Mouse (Mus musculus): ENCODE results near the gene Ccdc159.

The Ccdc159 gene

DNA sequence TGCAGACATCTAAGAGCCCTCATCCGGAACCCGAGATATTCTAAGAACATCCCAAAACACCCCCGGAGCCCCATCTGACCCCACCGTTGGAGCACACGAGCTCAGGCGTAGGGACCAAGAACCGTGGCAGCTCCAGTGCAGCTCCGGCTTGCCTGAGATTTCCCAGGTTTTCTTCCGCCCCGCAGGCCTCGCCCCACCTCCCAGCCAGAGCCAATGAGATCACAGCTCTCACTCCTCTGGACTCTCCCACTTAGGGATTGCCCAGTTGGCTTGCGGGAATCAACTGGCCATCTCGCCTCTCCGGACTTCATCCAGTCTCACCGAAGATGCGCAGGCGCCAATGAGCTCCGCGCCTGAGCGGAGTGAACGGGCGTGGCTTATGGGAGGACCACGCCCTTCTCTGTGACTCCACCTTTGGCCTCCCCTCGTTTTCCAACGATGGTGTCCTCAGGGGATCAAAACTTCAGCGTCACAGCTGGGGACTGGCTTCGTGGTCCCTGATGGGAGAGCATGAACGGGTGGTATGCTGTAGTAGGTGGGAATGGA lies at the start of gene Ccdc159, which contains the start of gene Tmem205:
Gene Ccdc159, plus strand, starts transcription at position 264 of the 546 bp plus-strand sequence.
Gene Tmem205, minus strand, starts transcription at position 349 of the 546 bp plus-strand sequence.
- DNase-seq (ENCODE audit: low spot score in 2 of 2), result peak; percentile 94 to 96

DNA sequence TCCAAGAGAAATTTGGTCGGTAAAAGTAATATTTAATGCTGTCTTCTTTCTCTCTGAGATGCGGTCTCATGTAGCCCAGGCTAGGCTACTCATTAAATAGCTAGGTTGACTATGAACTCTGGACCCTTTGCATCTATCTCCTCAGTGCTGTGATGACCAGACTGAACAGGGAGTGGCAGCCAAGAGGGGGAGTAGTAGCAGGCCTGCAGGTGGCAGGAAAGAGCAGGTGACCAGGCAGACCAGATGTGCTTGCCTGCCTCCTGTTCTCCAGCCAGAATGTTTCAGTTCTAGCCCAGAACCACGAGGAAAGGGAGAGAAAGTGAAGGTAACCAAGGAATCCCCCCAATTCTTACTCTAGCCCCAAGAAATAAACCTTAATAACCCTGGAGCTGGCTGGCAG lies 38.0 kb upstream of the Ccdc159 start:
- DNase-seq (ENCODE audit: low spot score in 2 of 2), result no peak

DNA sequence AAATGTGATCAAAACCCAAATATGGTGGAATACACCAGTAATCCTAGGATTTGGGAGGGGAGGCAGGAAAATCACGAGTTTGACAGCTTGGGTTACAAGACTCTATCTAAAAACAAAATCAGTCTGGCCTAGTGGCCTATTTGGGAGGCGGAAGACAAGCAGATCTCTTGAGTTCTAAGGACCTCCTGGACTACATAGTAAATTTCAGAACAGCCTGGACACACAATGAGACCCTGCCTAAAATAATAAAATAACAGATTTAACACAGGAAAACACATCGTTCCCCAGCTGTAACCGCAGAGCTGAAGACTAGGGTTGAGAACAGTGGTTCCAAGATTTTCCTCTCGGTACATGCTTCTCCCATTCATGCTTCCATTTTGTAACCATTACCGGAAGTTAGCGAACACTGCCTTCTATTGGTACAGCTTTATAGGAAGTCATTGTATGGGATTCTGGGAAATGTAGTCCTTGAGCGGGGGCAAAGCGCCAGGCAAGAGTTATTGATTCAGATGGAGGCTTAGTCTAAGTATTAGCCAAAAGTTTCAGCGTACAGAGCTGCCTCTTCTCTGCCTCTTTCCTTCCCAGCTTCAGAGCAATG lies 25.9 kb upstream of the Ccdc159 start:
- DNase-seq (ENCODE audit: low spot score in 2 of 2), result peak; percentile 47 to 64

DNA sequence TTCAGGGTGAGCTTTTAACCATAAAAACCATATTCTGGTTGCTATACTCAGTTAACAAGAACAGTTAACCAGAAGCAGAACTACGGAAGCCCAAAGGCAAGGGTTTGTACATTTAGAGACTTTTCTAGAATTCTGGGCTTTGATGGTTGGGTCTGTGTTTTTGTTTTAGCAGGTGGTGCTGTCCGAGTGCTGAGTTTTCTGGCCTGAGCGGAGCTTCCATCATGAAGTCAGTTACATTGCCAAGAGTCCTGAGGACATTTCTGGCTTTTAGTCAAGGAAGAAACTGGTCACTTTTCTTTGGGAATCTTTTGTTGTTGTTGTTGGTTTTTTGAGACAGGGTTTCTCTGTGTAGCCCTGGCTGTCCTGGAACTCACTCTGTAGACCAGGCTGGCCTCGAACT lies 23.2 kb upstream of the Ccdc159 start:
- no peak for DNase-seq (ENCODE audit: low spot score in 2 of 2)

DNA sequence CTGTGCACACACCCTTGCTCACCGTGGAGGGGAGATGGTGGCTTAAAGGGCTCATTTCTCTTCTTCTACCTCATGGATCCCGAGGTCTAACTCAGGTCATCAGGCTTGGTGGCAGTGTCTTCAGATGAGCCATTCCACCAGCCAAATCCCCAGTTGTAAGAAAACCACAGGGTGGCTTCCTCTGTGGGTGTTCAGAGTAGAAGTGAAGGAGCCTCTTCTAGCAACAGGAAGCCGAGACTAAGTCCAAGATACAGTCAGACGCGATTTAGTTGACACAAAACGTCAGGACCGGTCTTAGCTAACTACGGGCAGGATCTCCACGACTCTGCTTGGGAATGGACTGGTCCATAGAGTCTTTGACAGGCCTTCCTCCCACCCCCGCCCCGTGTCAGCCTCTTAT lies 19.1 kb upstream of the Ccdc159 start:
- no peak for DNase-seq (ENCODE audit: low spot score in 2 of 2)

DNA sequence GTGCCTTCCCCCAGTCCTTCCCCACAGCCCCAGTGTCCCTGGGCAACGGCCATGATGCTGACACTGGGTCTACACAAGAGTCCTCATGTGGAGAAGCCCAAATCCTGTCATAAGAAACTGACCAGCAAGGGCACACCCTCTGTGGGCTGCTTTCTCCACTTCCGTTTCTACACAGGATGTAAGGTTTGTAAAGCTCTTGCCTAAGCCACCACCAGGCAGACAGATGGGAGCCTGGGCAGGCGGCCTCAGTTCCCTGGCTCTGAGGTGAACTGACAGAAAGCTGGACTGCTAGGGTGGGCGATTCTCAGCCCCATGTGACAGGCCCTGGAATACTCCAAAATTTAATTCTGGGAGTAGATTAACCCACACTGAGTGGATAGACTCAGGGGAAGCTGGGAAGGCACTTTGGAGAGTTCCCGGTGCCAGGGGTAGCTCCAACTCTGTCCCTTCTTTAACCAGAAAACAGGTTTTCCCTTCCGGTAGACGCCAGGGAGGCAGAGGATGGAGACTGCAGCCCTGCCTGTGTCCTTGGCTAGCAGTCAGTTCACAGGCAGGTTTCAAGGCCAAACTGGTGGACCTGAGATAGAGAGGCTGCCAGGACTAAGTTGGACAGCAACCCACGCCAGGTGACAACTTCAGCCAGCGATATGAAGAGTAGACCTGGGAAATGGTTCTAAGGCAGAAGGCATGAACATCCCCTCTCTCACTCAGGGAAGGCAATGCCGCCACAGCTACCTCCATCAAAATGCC lies 17.6 kb upstream of the Ccdc159 start:
- no peak for DNase-seq (ENCODE audit: low spot score in 2 of 2)

DNA sequence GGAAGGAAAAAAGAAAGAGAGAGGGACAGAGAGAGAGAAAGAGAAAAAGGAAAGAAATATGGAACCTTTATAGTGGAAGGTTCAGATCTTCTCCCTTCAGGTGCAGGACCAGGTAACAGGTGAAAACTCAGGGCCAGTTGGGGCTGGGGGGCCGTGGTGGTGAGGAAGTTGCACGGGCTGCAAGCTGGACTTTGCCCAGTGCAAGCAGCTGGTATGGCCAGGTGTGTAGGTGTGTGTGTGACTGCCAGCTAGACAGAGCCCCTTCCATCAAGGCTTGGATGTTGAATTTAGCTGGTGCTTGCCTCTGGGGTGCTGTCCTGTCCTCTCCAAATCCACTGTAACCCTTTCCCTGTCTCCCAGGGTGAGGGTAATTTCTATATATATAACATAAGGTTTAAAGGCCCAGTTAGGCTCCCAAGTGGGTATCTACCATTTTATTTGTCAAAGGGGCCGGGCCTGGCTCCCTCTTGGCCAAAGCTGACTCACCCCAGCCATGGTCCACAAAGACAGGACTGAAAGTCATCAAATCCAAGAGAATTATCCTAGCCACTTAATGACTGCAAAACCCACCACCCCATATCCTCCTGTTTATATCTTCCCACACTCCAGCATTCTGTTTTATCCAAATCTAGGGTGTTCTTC lies 10.3 kb upstream of the Ccdc159 start:
- no peak for DNase-seq (ENCODE audit: low spot score in 2 of 2)

DNA sequence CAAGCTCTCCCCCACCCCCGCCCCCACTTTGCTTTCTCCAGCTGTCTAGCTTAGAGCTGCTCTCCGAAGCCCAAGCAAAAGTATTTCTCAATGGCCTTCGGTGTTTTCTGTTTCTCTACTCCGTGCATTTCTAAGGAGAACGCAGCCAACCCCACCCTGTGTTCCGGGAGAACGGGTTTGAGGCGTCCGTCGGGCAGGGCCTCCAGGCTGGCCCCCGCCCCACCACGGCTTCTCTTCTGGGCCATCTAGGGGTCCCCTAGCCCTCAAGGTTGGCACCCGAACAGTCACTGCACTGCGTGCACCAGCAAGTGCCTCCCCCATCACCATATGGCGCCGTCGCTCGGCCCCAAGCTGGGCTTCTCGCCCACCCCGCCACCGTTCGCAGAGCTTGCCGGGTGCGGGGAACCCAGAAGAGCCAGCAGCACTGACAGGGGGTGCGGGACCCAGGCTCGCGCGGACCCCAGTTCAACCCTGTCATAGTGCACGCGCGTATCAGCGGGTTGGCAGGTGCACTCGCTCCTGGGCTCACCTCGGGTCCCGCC lies 9.7 kb upstream of the Ccdc159 start:
- DNase-seq (ENCODE audit: low spot score in 2 of 2), result peak; percentile 73 to 81

DNA sequence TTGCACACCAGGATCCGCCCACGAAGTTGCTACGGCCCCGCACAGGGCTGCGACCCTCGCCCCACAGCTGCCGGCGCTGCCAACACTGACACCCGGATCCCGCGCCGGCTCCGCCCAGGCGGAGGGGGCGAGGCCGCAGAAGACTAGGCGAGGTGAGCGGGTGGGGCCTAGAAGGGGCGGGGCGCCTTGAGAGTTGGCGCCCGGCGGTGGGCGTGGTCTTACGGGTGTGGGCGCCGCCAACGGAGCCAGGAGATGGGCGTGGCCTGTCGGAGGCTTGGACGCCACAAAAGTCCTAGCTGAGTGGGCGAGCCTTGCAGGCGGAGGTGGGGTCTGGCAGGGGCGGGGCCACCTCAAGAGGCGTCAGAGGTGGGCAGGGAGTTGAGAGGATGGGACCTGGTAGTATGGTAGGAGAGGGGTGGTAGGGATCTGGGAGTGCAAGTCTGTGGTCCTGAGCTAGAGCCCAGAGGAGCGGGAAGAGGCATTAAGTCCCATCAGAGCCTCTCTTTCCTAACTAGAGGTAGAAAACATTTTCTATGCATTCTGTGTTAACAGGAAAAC lies 9.2 kb upstream of the Ccdc159 start, which contains the start of gene Rab3d:
Gene Rab3d, minus strand, starts transcription at position 158 of the 558 bp plus-strand sequence.
- peak; percentile 88 to 89 for DNase-seq (ENCODE audit: low spot score in 2 of 2)

DNA sequence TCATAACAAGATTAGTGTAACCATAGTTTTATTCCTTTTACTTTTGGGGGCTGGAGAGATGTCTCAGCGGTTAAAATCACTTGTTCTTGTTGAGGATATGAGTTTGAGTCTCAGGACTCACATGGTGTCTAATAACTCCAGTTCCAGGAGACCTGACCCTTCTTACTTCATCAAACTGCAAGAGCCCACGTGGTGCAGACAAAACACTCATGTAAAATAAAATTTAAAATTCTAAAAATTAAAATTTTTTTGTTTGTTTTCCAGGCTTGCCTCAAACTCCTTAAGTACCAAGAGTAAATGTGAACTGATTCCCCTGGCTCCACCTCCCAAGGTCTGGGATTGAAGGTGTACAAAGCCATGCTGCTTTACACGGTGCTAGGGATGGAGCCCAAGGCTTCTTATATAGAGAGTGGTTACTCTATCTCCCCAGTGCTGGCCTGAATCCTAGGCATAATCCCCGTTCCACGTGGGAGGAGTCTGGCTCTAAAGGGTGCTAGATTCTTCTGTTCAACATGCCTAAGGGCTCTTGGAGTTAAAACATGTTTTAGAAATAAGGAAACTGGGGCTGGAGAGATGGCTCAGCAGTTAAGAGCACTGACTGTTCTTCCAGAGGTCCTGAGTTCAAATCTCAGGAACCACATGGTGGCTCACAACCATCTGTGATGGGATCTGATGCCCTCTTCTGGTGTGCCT lies 8.4 kb upstream of the Ccdc159 start:
- DNase-seq (ENCODE audit: low spot score in 2 of 2), result no peak

DNA sequence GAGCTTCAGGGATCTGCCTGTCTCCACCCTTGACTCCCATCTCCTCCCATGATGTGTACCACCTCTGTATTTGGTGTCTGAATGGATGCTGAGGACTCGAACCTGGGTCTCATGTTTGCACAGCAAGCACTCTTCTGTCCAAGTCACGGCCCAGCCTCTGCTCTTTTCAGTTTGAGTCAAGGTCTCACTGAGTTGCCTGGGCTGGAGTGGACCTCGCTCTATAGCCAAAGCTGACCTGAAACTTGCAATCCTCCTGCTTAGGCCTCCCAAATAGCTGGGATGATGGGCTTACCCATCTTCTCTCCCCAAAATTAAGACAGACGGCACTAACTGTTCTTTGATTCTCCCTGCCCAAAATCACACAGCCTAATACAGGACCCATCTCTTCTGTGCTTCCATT lies 4.2 kb upstream of the Ccdc159 start:
- no peak for DNase-seq (ENCODE audit: low spot score in 2 of 2)

DNA sequence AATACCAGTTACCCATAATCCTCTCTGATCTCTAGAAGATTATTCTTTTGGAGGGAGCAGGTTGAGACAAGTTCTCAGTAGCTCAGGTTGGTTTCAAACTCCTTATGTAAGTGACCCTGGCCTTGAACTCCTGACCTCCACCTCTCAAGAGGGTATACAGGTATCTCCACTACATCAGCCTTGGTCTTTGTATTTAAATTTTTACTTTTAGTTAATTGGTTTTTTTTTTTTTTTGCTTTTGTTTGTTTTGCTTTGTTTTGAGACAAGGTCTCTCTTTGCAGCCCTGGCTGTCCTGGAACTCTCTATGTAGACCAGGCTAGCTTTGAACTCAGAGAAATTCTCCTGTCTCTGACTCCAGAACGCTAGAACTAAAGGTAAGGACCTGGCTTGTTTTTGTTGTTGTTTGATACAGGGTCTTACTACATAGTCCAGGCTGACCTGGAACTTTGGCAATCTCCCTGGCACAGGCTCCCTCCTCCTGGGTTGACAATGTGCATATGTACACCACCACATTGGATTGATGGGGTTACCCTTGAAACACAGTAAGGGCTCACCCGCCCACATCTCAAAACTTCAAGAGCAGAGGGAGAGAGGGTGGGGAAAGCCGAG lies 3.7 kb upstream of the Ccdc159 start:
- DNase-seq (ENCODE audit: low spot score in 2 of 2), result no peak

DNA sequence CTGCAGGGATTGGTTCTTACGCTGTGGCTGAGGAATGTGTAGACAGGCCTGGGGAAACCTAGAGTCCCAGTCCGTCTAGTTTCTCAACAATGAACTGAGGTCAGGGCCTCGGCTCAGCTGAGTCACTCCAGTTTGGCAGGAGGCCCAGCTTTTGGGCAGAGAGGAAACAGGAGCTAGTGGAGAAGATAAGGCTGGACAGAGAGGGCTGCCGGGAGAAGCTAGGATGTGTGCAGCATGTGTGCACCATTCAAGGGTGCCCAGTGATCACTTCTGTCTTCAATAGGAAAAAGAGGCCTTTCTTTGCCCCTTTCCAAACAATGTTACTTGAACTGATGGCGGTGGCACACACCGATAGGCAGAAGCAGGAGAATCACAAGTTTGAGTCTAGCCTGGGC lies 3.2 kb upstream of the Ccdc159 start:
- DNase-seq (ENCODE audit: low spot score in 2 of 2), result no peak

DNA sequence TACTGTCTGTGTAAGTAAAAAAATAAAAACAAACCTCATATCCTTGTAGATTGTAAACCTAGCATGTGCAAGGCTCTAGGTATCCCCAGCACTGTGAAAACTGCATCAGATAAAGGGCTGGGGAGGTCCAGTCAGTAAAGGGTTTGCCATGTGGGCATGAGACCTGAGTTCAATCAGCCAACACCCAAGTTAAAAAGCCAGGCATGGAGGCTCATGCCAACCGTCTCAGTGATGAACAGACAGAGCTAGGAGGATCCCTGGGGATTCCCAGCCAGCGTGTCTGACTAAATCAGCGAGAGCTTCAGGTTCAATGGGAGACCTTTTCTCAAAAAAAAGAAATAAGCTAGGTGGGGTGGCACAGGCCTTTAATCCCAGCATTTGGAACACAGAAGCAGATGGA lies 2.2 kb upstream of the Ccdc159 start:
- no peak for DNase-seq (ENCODE audit: low spot score in 2 of 2)

DNA sequence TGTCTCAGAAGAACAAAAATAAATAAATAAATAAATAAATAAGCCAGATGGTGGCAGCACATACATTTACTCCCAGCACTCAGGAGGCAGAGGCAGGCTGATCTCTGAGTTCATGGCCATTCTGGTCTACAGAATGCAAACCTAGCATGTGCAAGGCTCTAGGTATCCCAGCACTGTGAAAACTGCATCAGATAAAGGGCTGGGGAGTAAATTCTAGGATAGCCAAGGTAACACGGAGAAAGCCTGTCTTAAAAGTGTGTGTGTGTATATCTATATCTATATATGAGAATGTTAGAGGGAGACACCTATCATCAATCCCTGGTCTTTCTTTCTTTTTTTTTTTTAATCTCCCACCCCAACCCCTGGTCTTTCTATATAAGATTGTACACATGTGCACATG lies 1.8 kb upstream of the Ccdc159 start:
- DNase-seq (ENCODE audit: low spot score in 2 of 2), result no peak

DNA sequence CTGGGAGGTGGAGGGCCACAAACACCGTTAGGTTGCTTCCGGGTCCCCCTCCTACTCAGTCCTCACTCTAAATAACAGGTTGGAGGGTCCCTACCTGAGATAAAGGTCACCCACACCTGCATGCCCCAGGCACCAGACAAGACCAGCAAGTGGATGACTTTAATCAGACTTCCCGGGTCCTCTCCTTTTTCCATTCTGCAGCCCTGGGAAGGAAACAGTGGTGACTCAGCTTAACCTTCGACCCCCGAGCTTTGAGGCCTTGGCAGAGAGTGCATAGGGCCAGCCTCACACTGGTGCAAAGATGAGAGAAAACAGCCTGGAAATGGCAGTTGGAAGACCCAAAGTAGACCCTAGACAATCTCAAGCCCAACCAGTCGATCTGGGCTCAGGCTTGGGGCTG lies 1.1 kb upstream of the Ccdc159 start:
- DNase-seq (ENCODE audit: low spot score in 2 of 2), result no peak

DNA sequence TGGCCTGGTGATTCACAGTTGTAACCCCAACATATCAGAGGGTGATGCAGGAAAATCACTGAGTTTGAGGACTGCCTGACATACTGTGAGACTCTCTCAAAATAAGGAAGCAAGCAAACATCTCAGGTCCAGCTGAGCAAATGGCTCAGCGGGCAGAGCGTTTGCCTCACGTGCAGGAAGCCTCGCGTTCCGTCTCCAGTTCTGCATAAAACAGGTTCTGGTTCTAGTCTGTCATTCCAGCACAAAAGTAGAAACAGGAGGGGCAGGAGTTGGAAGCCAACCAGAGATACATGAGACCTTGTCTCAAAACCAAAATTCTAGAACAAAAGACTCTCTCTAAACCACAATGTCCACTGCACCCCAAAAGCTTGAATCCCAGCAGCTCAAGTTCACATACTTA lies 487 bp upstream of the Ccdc159 start:
- DNase-seq (ENCODE audit: low spot score in 2 of 2), result no peak

DNA sequence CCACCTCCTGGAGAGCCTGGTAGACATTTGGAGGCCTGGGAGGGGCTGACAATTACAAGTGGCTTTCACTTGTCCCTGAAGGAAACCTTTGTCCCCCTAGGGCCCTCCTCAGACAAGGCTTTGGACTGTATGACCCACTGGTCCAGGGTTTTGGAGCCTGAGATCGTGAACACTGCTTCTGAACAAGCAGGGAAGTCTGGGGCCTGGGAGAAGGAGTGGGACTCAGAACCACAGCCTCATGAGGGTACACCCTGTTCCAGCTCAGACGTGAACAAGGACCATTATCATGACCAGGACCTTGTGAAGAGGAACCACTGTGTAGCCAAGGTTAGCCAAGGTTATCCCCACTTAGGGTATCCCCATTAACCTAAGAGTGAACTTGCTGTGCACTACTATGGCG lies 1.9 kb downstream of the Ccdc159 start:
- DNase-seq (ENCODE audit: low spot score in 2 of 2), result no peak

DNA sequence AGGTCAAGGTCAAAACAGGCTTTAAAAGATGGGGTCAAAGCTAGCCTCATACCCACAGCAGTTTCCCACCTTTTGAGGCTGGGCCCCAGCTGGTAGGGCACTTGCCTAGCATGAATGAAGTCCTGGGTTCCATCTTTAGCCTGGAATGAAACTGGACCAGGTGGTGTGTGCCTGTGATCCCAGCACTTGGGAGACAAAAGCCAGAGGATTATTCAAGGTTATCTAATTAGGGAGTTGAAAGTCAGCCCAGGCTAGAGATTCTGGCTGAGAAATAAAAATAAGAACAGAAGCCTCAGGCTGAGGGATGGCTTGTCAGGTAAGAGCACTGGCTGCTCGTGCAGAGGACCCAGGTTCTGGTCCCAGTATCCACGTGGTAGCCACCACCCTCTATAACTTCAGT lies 4.7 kb downstream of the Ccdc159 start:
- no peak for DNase-seq (ENCODE audit: low spot score in 2 of 2)

DNA sequence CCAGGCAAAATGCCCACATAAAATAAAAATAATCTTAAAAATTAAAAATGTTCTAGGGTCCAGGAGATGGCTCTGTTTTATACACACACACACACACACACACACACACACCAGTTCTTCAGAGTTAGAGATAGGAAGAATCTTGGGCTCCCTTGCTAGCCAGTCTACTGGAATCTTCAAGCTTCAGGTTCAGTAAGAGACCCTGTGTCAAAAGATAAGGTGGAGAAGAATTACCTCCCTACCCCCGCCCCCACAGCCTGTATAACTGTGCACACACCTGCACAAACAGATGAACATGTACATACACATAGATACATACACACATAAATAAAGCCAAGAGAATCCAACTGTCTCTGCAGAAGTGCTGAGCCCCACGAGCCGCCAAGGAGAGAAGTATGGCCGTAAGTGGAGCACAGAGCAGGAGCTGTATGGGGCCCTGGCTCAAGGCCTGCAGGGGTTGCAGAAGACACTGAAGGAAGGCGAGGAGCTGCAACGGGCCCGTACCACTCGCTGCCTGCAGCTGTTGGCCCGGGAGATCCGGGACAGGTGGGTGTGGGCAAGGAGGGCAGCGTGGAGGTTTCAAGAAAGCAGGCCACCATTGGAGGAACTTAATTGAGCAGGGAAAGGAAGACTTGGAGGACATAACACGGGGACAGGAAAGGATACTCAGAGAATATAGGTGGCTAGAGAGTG lies 5.3 kb downstream of the Ccdc159 start:
- DNase-seq (ENCODE audit: low spot score in 2 of 2), result no peak
